Mouse (Mus musculus) ovary, postnatal 14 days (tissue): ENCODE results near the gene Atxn10.

Experiments used
- DNase-seq: peaks from one replicate; pipeline ENCODE4 v3.0.0; 2022; ENCODE audit warnings: low spot score

Gene Atxn10

DNA sequence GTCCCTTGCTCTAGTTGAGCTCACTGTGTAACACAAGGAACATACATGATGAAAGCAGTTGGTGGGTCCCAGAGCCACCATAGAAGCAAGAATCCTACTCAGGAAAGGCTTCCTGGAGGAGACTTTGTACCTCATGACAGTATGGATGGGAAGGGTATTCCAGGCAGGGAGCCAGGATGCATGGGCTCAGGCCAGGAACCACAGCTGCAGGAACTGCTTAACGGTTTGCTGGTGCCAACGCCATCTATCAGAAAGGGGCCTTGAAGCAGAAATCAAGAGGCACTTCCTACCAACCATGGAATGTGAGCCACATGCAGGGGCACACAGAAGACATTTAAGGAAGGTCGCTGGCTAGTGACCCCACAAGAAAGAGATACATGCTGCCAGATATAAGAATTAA, 138.7 kb downstream of the Atxn10 start:
- DNase-seq, result no peak

DNA sequence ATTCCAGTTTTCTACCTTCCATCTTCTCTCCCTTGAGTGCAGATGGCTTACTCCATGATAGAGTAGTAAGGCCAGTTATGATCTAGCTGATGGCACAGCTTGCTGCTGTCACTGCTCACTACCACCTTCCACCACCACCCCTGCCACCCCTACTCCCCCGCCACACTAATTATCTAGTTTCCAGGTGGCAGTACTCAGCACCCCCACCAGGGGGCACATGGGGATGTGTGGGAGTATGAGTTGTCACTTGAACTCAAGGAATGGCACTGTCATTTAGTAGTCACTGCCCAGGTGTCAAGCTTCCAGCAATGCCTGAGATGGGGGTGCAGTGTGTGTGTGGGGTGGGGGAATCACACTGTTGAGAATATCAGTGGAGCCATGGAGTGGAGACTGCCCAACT, 141.5 kb downstream of the Atxn10 start:
- DNase-seq, result peak; percentile 45

DNA sequence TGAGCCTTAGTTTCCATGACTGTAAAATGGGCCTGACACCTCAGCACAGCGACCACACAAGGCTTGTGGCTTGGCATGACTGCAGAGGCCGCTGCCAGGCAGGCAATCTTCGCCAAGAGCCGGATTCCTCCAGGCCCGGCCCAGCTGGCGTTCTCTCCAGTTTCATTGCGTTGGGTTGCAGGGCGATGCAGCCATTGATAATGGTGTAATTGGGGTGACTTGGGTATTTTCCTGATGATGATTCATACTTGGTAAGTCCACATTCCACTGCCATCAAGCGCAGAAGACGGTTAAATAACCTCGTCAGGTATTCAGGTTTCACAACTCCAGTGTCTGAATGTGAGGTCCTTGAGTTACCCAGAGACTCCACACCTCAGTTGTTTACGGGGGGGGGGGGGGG, 143.3 kb downstream of the Atxn10 start:
- peak; percentile 18 for DNase-seq

DNA sequence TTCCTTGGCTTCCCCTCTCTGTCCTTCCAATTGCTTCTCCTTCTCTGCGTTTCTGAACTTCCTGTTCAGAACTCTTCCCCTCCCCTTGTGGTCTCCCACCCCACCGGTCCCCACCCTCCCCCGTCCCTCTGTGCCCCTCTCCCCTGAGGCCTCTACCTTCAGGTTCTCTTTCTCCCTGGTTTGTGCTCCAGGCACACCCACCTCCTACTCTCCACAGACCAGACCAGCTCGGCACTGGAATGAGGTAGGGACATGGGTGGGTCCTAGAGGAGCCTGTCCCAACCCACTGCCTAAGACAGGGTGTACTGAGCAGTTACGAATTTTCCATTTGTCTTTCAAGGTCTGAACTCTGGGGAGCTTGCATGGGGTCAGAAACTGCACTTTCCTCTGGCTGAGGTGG, 143.9 kb downstream of the Atxn10 start:
- no peak for DNase-seq

- peak; percentile 9 for DNase-seq
These were observed 144.6 kb downstream of the Atxn10 start for GRCm38 (mm10) chr15:85480630-85481029.

DNA sequence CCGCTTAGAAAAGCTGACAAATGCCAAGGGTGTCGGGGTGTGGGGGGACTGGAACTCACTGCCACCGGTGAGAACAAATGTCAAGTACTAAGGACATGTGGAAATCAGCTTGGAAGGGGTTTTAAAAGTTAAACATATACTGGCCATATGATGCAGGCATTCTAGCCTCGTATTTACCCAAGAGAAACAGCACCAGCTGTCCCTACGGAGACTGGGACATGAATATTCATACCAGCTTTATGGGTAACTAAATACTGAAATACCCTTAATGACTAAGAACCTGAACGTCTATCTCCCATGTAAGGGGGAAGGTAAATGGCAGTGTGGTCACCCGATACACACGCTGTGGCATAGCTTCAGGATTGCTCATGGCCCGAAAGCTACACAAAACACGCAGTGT, 152.9 kb downstream of the Atxn10 start:
- no peak for DNase-seq

DNA sequence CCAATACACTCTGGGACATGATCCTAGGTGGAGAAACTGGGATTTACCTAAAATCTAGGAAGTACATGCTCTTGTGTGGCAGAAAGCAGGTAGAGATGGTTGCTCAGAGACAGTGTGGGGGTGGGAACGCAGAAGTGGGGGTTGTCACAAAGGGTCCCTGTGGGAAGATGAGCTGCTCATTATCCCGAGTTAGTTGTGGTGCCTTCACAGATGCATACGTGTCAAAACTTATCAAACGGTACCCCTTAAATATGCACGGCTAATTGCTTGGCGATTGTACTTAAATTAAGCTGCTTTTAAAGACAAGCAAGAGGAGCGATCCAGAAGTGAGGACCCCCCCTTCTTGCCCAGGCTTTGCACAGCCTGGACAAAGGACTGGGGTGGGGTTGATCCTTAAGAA, 153.7 kb downstream of the Atxn10 start:
- no peak for DNase-seq

GRCm38 (mm10) chr15:85494163-85494621, 158.1 kb downstream of the Atxn10 start:
- no peak for DNase-seq

DNA sequence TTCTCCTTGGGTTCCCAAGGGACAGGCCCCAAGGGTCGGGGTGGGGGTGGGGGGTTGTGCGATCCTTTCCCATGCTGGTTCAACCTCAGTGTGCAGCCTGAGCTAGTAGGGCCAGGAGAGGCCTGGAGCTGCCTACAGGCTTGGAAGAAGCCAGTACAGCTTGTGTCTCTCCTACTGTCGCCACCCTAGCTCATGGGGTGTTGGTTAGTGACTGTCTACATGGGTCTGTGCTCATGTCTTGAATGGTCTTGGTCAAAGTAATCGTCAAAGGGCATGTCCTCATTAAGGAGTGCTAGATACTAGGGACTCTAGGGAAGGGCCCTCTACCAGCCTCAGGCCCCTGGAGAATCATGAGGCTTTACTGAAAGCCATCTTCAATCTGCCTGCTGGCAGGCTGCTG, 161.5 kb downstream of the Atxn10 start:
- no peak for DNase-seq

DNA sequence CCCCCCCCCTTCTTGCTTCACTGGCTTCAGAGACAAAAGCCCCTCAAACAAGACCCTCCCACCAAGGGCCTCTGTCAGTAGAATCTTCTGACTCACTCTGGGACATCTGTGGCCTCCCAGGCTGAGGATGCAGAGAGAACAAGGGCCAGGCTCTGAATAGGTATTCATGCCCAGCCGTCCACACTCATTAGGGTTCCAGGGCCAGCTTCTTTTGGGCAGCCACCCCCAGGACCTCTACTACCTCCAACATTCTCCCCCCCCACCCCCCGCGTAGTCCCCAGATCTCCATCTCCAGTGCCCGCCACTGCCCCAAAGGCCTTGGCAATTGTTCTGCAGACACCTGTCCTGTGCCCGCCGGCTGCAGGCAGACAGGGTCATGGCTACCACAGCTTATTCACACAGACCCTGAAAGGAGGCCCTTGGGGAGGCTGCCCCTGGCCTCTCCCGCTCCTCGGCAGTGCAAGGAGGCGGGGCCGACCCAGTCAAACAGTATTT, 162.0 kb downstream of the Atxn10 start:
- no peak for DNase-seq

GRCm38 (mm10) chr15:85500267-85500666, 164.2 kb downstream of the Atxn10 start:
- DNase-seq, result no peak

DNA sequence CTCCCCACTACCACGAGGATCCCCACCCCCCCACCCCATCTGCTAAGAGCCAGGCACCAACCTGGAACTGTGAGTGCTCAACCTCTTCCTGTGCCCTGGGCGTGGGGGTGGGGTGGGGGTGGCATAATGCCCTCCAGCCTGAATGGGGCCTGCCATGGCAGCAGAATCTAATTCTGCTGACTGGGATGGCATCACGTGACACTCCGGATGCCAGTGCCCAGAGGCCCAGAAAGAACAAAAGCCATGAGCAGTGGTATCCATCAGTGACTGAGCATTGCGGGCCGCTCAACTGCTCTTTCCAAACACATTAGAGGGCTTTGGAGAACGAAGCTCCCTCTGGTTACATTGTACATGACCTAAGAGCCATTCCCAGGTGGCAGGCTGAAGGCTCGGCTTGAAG, 167.1 kb downstream of the Atxn10 start, which contains the start of gene 7530416G11Rik:
Gene 7530416G11Rik (minus strand): TSS at position 101 of the 400 bp plus-strand sequence.
- no peak for DNase-seq

DNA sequence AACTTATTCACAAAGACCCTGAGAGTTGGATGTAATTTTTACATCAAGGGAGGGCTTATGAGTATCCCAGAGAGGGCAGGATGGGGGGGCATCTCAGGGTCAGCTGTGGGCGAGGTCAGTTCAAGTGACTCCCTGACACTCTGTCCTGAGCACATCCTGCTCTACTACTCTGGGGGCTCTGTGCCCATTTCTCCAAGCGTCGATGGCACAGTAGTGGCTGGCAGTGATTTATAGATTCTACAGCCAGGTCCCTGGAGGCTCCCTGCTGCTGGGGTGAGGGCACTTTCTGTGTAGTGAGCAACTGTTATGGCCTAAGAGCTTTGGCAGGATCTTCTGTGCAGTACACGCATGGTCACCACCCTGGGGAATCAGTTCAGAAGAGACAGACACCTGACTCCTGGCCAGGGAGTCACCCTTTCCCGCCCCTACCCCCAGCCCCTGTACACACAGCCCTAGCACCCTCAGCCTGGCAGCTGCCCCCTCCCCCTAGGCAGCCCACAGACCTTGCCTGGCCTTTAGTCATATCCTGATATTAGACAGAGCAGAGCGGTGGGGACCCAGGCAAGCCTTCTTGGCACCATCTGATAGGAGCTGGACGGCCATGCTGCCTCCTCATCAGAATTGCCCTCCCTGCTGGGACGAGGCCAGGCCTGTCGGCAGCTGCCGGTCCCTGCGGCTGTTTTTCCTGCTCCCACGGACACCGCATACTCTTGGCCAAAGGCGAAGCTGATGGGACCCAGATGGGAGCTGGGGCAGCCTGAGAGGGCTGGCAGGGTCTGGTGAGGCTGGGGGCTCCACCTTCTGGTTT, 169.3 kb downstream of the Atxn10 start:
- DNase-seq, result peak; percentile 39

DNA sequence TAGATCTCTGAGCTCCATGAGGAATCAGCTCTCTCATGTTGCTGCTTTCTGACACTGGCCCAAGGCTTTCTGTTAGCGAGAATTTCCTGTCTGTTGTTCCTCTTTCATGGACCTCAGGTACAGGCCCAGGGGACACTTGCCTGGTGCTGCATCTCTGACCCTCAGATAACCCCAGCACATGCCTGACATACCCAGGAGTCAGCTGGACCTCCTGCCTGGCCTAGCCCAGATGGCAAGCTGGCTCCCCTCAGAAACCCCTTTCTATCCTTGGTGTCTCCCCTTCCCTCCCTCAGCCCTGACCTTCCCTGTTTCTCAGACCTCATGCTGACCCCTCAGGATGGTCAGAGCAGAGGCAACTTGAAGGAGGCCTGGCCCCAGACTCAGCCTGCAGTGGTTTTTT, 170.6 kb downstream of the Atxn10 start:
- no peak for DNase-seq

DNA sequence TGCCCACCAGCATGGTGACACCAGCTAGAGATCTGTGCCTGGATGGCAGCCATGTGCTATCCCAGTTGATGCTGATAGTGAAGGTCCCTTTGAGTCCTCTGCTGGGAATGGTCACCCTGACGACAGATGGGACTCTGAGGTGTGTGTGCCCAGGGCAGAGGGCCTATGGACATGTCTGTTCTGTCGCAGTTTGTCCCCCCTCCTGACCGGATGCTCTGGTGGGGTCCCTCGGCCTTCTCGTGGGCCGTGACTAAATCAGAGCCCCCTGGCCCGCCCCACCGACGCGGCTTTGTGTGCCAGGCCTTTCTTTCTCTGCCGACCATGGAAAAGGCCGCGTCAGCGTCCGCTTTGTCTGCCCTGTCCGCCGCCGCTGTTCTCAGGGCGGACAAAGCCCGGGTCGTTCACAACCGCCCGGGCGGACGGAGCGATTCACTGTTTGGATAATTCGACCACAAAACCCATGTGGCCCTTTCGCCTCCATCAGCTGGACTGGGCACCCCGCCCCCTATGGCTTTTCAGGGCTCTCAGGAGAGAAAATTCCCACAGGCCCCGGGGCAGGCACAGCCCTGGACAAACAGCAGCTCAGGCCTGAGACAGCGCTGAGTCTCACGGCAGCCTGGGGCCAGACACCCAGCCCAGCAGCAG, 171.4 kb downstream of the Atxn10 start:
- DNase-seq, result no peak
